Mouse (Mus musculus) lung, embryonic 15.5 days (tissue): ENCODE measurements around the gene Gm21095. TPM values are rescaled to one million over a fixed set of nuclear protein-coding genes. Genes with fewer than 3 reads are reported as not detected.
"Not testable (repeated sequence)": the region's sequence is repeated elsewhere in the genome, so short reads cannot be mapped to it uniquely, and the experiment has no call there.

ENCODE experiments used
- ATAC-seq: fragments of 200-750 bp; cut with Nextera tagmentation; 2 replicates; pipeline ENCODE4 v1.8.0; 2017; ENCODE audit warnings: moderate number of reproducible peaks, borderline replicate concordance; ENCODE audit not compliant: low FRiP score, low TSS enrichment; ENCODE audit errors: extremely low read depth
- H3K27ac ChIP-seq: fragments of 300-500 bp; sonication (generic); 2 replicates; pipeline ENCODE4 v1.5.1; 2015; ENCODE audit warnings: moderate library complexity, mild to moderate bottlenecking, inconsistent platforms
- H3K27me3 ChIP-seq: fragments of 300-500 bp; sonication (generic); 2 replicates; pipeline ENCODE4 v1.6.1; 2015; ENCODE audit warnings: inconsistent platforms
- H3K36me3 ChIP-seq: fragments of 300-500 bp; sonication (generic); 2 replicates; pipeline ENCODE4 v1.6.1; 2015; ENCODE audit warnings: inconsistent platforms
- H3K4me1 ChIP-seq: fragments of 300-500 bp; sonication (generic); 2 replicates; pipeline ENCODE4 v1.6.1; 2015; ENCODE audit warnings: inconsistent platforms
- H3K4me2 ChIP-seq: fragments of 300-500 bp; sonication (generic); 2 replicates; pipeline ENCODE4 v1.6.1; 2015; ENCODE audit warnings: inconsistent platforms, mild to moderate bottlenecking, moderate library complexity
- H3K4me3 ChIP-seq: fragments of 300-500 bp; sonication (generic); 2 replicates; pipeline ENCODE4 v1.5.1; 2015; ENCODE audit warnings: mild to moderate bottlenecking, inconsistent platforms
- H3K9ac ChIP-seq: fragments of 300-500 bp; sonication (generic); 2 replicates; pipeline ENCODE4 v1.6.1; 2015; ENCODE audit warnings: inconsistent platforms
- H3K9me3 ChIP-seq: fragments of 300-500 bp; sonication (generic); 2 replicates; pipeline ENCODE4 v1.6.1; 2016; ENCODE audit warnings: inconsistent platforms
- WGBS: fragments of 180-500 bp; shearing (Covaris S2); methylation state at CpG from one replicate; pipeline ENCODE4 v1.1.7; 2015; 5-methylcytosine and 5-hydroxymethylcytosine counted together
- polyA plus RNA-seq: library from polyadenylated mRNA; unstranded; fragments of >200 nt; fragmentation: Nextera tagmentation; extraction: Ambion mirVana; gene quantifications from 2 replicates; pipeline ENCODE4 v1.2.1, GENCODE M21; 2015

Gm21095 gene
- polyA plus RNA-seq = not detected in 2 replicates

GRCm38 (mm10) chrY:84096979-84097378, at the start of gene Gm21095:
TSS of gene Gm21095 (plus strand) at chrY:84097279.
- WGBS = no CpG with 5 or more reads among the region's 6 CpGs
- ATAC-seq, H3K27me3 ChIP-seq: not testable (repeated sequence)

More at GRCm38 (mm10) chrY:84096979-84097378, at the start of gene Gm21095:
- H3K36me3 ChIP-seq, H3K4me1 ChIP-seq, H3K4me2 ChIP-seq, H3K4me3 ChIP-seq, H3K9me3 ChIP-seq, H3K9ac ChIP-seq, H3K27ac ChIP-seq: not testable (repeated sequence)
